Mouse (Mus musculus) ES-E14 (cell line): ENCODE data around the gene Rap1gap.

Source experiments
- CHD2 ChIP-seq: IDR thresholded peaks from 2 replicates; pipeline ENCODE4 v1.6.1; 2014; ENCODE audit warnings: mild to moderate bottlenecking, low read depth, low read length, inconsistent platforms
- HCFC1 ChIP-seq: IDR thresholded peaks from 2 replicates; pipeline ENCODE4 v1.6.1; 2012; ENCODE audit warnings: low read length, inconsistent platforms, borderline replicate concordance; ENCODE audit not compliant: insufficient read depth
- MAFK ChIP-seq: IDR thresholded peaks from 2 replicates; pipeline ENCODE4 v1.6.1; 2014; ENCODE audit warnings: mild to moderate bottlenecking, low read depth, low read length, inconsistent platforms; ENCODE audit not compliant: insufficient read depth
- ZC3H11A ChIP-seq: IDR thresholded peaks from 2 replicates; pipeline ENCODE4 v1.6.1; 2012; ENCODE audit warnings: low read depth, mild to moderate bottlenecking, inconsistent platforms, low read length, borderline replicate concordance

GRCm38 (mm10) chr4:137652835-137653346, 11.6 kb upstream of the Rap1gap start:
- TF ChIP-seq ZC3H11A (no peak), HCFC1 (no peak), MAFK (no peak), CHD2 (no peak)
